Mouse (Mus musculus): ENCODE results near the gene Cdon.

- TF ChIP-seq CTCF (IDR thresholded peaks at IDR 0.05; ENCODE audit: insufficient read depth, low read length) (no peak), POLR2A (IDR thresholded peaks at IDR 0.05; ENCODE audit: borderline replicate concordance, extremely low read depth, low read depth, low read length) (no peak)
Observed at GRCm38 (mm10) chr9:35541941-35542340, 121.0 kb downstream of the Cdon start.
